Mouse (Mus musculus) MEL (cell line): Measurements from ENCODE around the gene Kcnd3. TPM values are rescaled to one million over a fixed set of nuclear protein-coding genes. Genes with fewer than 3 reads are reported as not detected.

Source experiments
- DNase-seq: peaks from one replicate; pipeline ENCODE4 v3.0.0; 2011; ENCODE audit warnings: low read depth, low spot score
- H3K27ac ChIP-seq: 2 replicates; pipeline ENCODE4 v1.5.1; 2012; ENCODE audit warnings: low read depth, mild to moderate bottlenecking, control low read depth, low read length, moderate library complexity; ENCODE audit not compliant: control insufficient read depth
- H3K27me3 ChIP-seq, 2 experiments: fragments of 150-350 bp in 1 of 2; sonication (generic) in 1 of 2; 2 replicates each; pipeline ENCODE4 v1.6.1; 2012; ENCODE audit warnings: low read length in 2 of 2, mild to moderate bottlenecking in 2 of 2, improper control_type of control experiment in 1 of 2, moderate library complexity in 1 of 2; ENCODE audit not compliant: insufficient read depth in 2 of 2, control insufficient read depth in 1 of 2
- H3K36me3 ChIP-seq, 2 experiments: 2 replicates each; pipeline ENCODE4 v1.6.1; 2012 to 2014; ENCODE audit warnings: low read length in 2 of 2, improper control_type of control experiment in 1 of 2, inconsistent platforms in 1 of 2, mild to moderate bottlenecking in 1 of 2; ENCODE audit not compliant: insufficient read depth in 2 of 2, control insufficient read depth in 1 of 2
- H3K4me1 ChIP-seq, 2 experiments: fragments of 150-350 bp in 1 of 2; sonication (generic) in 1 of 2; 2 replicates each; pipeline ENCODE4 v1.6.1; 2012; ENCODE audit warnings: low read length in 2 of 2, improper control_type of control experiment in 1 of 2, mild to moderate bottlenecking in 1 of 2; ENCODE audit not compliant: insufficient read depth in 2 of 2, control insufficient read depth in 1 of 2
- H3K4me3 ChIP-seq, 2 experiments: fragments of 150-350 bp in 1 of 2; sonication (generic) in 1 of 2; 2 replicates each; pipeline ENCODE4 v1.5.1; 2012; ENCODE audit warnings: low read depth in 2 of 2, low read length in 2 of 2, mild to moderate bottlenecking in 2 of 2, moderate library complexity in 2 of 2, control low read depth in 1 of 2, improper control_type of control experiment in 1 of 2; ENCODE audit not compliant: control insufficient read depth in 1 of 2, insufficient read depth in 1 of 2
- H3K79me2 ChIP-seq: 2 replicates; pipeline ENCODE4 v1.6.1; 2012; ENCODE audit warnings: mild to moderate bottlenecking, low read length, moderate library complexity; ENCODE audit not compliant: control insufficient read depth, poor library complexity, insufficient read depth
- H3K9ac ChIP-seq: 2 replicates; pipeline ENCODE4 v1.6.1; 2012; ENCODE audit warnings: low read depth, mild to moderate bottlenecking, control low read depth, low read length, moderate library complexity; ENCODE audit not compliant: control insufficient read depth, poor library complexity, severe bottlenecking
- H3K9me3 ChIP-seq: fragments of 150-350 bp; sonication (generic); replicated peaks from 2 replicates; pipeline ENCODE4 v1.6.1; 2012; ENCODE audit warnings: mild to moderate bottlenecking, low read length, improper control_type of control experiment, moderate library complexity; ENCODE audit not compliant: insufficient read depth
- BHLHE40 ChIP-seq: IDR thresholded peaks from 2 replicates; pipeline ENCODE4 v1.6.1; 2012; ENCODE audit warnings: low read depth, mild to moderate bottlenecking, inconsistent platforms, low read length, improper control_type of control experiment, borderline replicate concordance
- CHD2 ChIP-seq: IDR thresholded peaks from 2 replicates; pipeline ENCODE4 v1.6.1; 2011; ENCODE audit warnings: low read length, improper control_type of control experiment
- CTCF ChIP-seq, 3 experiments: IDR thresholded peaks in 2 of 3; conservative IDR thresholded peaks in 1 of 3; 2 replicates each; pipeline ENCODE4 v1.5.1; 2011 to 2012; ENCODE audit warnings: low read length in 3 of 3, low read depth in 2 of 3, mild to moderate bottlenecking in 2 of 3, improper control_type of control experiment in 1 of 3, inconsistent platforms in 1 of 3, mixed read lengths in 1 of 3, moderate library complexity in 1 of 3; ENCODE audit not compliant: control insufficient read depth in 1 of 3, insufficient read depth in 1 of 3, poor library complexity in 1 of 3, severe bottlenecking in 1 of 3
- ETS1 ChIP-seq: IDR thresholded peaks from 2 replicates; pipeline ENCODE4 v1.6.1; 2012; ENCODE audit warnings: low read depth, mild to moderate bottlenecking, inconsistent platforms, low read length, improper control_type of control experiment, moderate library complexity
- KAT2A ChIP-seq: conservative IDR thresholded peaks from 2 replicates; pipeline ENCODE4 v1.6.1; 2012; ENCODE audit warnings: low read depth, low read length, improper control_type of control experiment, inconsistent platforms
- MAFK ChIP-seq: IDR thresholded peaks from 2 replicates; pipeline ENCODE4 v1.6.1; 2011; ENCODE audit warnings: low read depth, mild to moderate bottlenecking, low read length, improper control_type of control experiment, borderline replicate concordance
- MAZ ChIP-seq: IDR thresholded peaks from 2 replicates; pipeline ENCODE4 v1.6.1; 2012; ENCODE audit warnings: low read depth, mild to moderate bottlenecking, inconsistent platforms, low read length, improper control_type of control experiment
- MYB ChIP-seq: IDR thresholded peaks from 2 replicates; pipeline ENCODE4 v1.6.1; 2011; ENCODE audit warnings: mild to moderate bottlenecking, low read depth, low read length, improper control_type of control experiment
- POLR2AphosphoS5 ChIP-seq: IDR thresholded peaks from 2 replicates; pipeline ENCODE4 v1.6.1; 2012; ENCODE audit warnings: low read depth, borderline replicate concordance, mild to moderate bottlenecking, inconsistent platforms, low read length, moderate library complexity, mixed read lengths
- RAD21 ChIP-seq: IDR thresholded peaks from 2 replicates; pipeline ENCODE4 v1.6.1; 2011; ENCODE audit warnings: mild to moderate bottlenecking, low read depth, low read length, improper control_type of control experiment
- RCOR1 ChIP-seq: IDR thresholded peaks from 2 replicates; pipeline ENCODE4 v1.6.1; 2012; ENCODE audit warnings: low read depth, mild to moderate bottlenecking, inconsistent platforms, low read length, improper control_type of control experiment
- SIN3A ChIP-seq: IDR thresholded peaks from 2 replicates; pipeline ENCODE4 v1.6.1; 2012; ENCODE audit warnings: low read length, improper control_type of control experiment, inconsistent platforms
- TAL1 ChIP-seq: IDR thresholded peaks from 2 replicates; pipeline ENCODE4 v1.6.1; 2012; ENCODE audit warnings: mild to moderate bottlenecking, inconsistent platforms, low read length, moderate library complexity, mixed read lengths
- TBP ChIP-seq: IDR thresholded peaks from 2 replicates; pipeline ENCODE4 v1.8.0; 2011; ENCODE audit warnings: low read depth, low read length, improper control_type of control experiment
- TCF12 ChIP-seq: IDR thresholded peaks from 2 replicates; pipeline ENCODE4 v1.6.1; 2014; ENCODE audit warnings: low read depth, mild to moderate bottlenecking, inconsistent platforms, low read length, improper control_type of control experiment, moderate library complexity
- ZKSCAN1 ChIP-seq: IDR thresholded peaks from 2 replicates; pipeline ENCODE4 v1.6.1; 2012; ENCODE audit warnings: low read depth, mild to moderate bottlenecking, inconsistent platforms, low read length, improper control_type of control experiment, moderate library complexity
- ZNF384 ChIP-seq: IDR thresholded peaks from 2 replicates; pipeline ENCODE4 v1.6.1; 2012; ENCODE audit warnings: low read depth, mild to moderate bottlenecking, inconsistent platforms, low read length, improper control_type of control experiment
- polyA plus RNA-seq, 2 experiments: library from polyadenylated mRNA; stranded (reverse) in 1 of 2; unstranded in 1 of 2; fragments of >175 nt in 1 of 2; fragments of >200 nt in 1 of 2; gene quantifications; 2 replicates each; pipeline versions ENCODE4 v1.2.1 to v1.2.4; 2012; ENCODE audit warnings: low replicate concordance in 2 of 2, low read depth in 1 of 2; ENCODE audit not compliant: insufficient read length in 2 of 2, insufficient read depth in 1 of 2, missing spikeins in 1 of 2
- total RNA-seq: library from RNA; depleted of rRNA; stranded (reverse); fragments of 300-350 nt; gene quantifications from 2 replicates; pipeline ENCODE4 v1.2.3, GENCODE M21; 2012

Kcnd3 gene
- total and polyA plus RNA-seq, 3 experiments: 0.01 TPM; not detected in 2

DNA sequence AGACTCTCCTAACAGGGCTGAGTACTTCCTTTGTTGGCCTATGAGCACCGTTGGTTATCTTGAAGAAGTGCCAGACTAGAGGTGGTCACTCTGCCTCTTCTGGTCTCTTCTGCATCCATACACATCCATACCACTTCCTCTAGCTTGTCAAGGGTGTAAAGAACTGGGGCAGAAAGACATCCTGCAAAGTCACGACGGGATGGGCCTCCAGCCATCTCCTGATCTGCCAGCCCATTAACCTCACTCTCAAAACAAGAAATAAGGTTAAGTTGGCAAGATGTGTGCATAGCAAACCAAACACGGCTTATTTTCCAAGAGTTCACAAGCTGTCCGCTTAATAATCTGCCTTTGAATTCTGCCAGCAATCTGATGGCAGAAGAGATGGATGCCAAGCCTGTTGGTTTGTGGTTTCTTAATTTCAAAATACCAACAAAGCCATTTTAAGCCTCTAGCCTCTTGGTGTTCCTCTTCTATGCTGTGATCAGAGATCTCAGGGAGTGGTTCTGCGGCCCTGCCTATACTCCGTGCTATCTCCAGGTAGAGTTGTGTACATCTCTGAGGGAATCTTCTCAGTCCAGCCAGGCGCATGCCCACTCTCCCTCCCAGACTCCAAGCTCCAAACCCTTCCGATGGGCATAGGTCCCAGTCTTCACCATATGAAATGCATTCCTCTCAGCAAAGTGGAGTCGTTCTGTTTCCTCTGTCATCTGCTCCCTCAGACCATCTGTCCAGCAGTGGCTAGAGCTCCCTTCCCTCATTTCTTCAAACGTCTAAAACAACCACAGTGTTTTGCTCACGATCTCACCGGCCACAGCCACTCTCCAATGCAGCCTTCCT, 201.6 kb downstream of the Kcnd3 start:
- Histone ChIP-seq H3K27me3 (no peaks in the 10 kb centered on the region; a peak in 3 of 4 replicates), H3K36me3 (no peaks in the 10 kb centered on the region), H3K4me3 (no peak overlapping the region), H3K9ac (no peak overlapping the region), H3K27ac (no peak overlapping the region), H3K79me2 (no peaks in the 10 kb centered on the region), H3K9me3 (no peaks in the 10 kb centered on the region), H3K4me1 (no peaks in the 10 kb centered on the region)
- TF ChIP-seq SIN3A: no peak
- TF ChIP-seq MYB: no peak
- no peak for TF ChIP-seq CTCF (IDR thresholded peaks at IDR 0.05 in 2 of 3, conservative IDR thresholded peaks at IDR 0.05 in 1 of 3; ENCODE audit: control insufficient read depth in 1 of 3, insufficient read depth in 1 of 3, low read depth in 2 of 3, low read length in 3 of 3, poor library complexity in 1 of 3, severe bottlenecking in 1 of 3)
- TF ChIP-seq POLR2AphosphoS5: no peak
- no peak for TF ChIP-seq TAL1
- TF ChIP-seq ETS1: no peak
- no peak for TF ChIP-seq CHD2
- no peak for TF ChIP-seq RCOR1
- no peak for TF ChIP-seq MAFK
- TF ChIP-seq ZNF384: no peak
- no peak for TF ChIP-seq TBP
- no peak for TF ChIP-seq RAD21
- TF ChIP-seq MAZ: no peak
- DNase-seq: no peak

DNA sequence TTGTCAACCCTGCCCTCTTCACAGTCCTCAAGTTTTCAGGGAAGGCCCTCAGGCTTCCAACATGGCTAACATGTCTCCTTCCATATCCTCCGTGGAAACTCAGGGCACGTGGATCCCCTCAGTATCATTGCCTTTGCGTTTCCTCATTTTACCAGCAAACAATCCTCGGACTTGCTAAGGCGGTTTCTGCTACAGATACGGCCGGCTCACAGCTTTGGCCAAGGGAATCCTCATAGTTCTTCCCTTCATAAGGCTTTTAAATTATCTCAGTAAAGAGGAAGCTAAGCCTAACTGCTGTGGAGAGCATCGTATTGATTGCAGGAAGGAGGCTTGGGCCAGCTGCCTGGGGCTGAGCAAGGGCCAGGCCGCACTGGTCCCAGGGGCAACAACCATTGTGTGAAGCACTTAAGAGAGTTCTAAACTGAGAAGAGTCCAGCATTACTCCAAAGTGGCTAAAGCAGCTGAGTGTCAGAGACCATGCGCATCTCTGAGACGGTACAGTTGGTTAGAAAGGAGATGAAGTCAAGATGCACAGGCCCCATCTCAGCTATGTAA, 203.0 kb downstream of the Kcnd3 start:
- Histone ChIP-seq H3K4me3 (no peak overlapping the region), H3K9me3 (no peaks in the 10 kb centered on the region), H3K27me3 (no peaks in the 10 kb centered on the region; a peak in 3 of 4 replicates), H3K27ac (no peak overlapping the region), H3K79me2 (no peaks in the 10 kb centered on the region), H3K4me1 (no peaks in the 10 kb centered on the region), H3K9ac (no peak overlapping the region), H3K36me3 (no peaks in the 10 kb centered on the region)
- no peak for DNase-seq
- TF ChIP-seq BHLHE40 (no peak), ZKSCAN1 (no peak), KAT2A (no peak), TCF12 (no peak)
- TF ChIP-seq, all 39 proteins: peak for 0
